Mouse (Mus musculus): ENCODE measurements at regions not wholly inside any gene's neighbourhood (a gene's known extent, or its start where the extent isn't known, plus 50 kb on each side); places are given as distances from the start of the nearest gene placed in this dataset.

DNA sequence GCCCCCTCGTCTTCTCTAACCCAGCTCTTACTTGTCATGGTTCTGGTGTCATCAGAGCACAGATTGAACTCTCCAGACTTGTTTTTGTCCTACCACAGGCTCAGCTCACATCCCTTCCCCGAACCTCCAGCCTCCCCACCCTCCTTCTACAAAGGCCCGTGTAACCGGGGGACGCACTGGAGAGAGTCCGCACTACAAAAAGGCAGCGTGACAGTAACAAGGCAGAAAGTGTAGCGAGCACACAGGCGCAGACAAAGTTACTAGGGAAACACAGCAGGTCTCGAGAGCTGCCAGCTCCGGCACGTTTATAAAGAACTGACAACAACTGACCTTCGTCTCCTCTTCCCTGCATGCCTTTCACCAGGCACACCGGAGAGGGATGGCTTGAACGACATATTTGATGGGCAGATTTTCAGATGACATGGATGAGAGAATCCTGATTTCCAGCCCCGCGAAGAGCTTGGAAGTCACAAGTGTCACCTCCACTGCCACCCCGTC, 260.2 kb upstream of the Zfp64 start:
- H3K27me3 ChIP-seq (replicated peaks) = no peaks in the 10 kb centered on the region
- in situ Hi-C loops (cut with MboI; ENCODE audit: low pct_ligation_motif_present, low pct_unique_long_range_greater_than_20kb, low sequenced_read_pairs) = no loop called here
- H3K4me3 ChIP-seq (replicated peaks in 1 of 3; ENCODE audit: low read depth in 2 of 3, low read length in 2 of 3, poor library complexity in 1 of 3) = no peak overlapping the region
- no peak overlapping the region for H3K27ac ChIP-seq (ENCODE audit: insufficient read depth, low read depth)
- H3K4me2 ChIP-seq (ENCODE audit: insufficient read depth, low read depth, poor library complexity, severe bottlenecking) = no peak overlapping the region
- peaks cover 79% of the 10 kb centered on the region for H3K9me3 ChIP-seq (replicated peaks; ENCODE audit: low read length)
- H3K36me3 ChIP-seq (replicated peaks in 1 of 2; ENCODE audit: control insufficient read depth in 1 of 2, insufficient read depth in 1 of 2, low read length in 1 of 2) = no peaks in the 10 kb centered on the region
- DNase-seq (ENCODE audit: extremely low read depth) = no peak
- TF ChIP-seq POLR2AphosphoS2 (IDR thresholded peaks at IDR 0.05; ENCODE audit: low read depth, low read length) (no peak), JUN (IDR thresholded peaks at IDR 0.05; ENCODE audit: insufficient read depth, low read depth, low read length) (no peak), NELFE (IDR thresholded peaks at IDR 0.05; ENCODE audit: low read depth, low read length) (no peak), UBTF (IDR thresholded peaks at IDR 0.05; ENCODE audit: low read depth, low read length) (no peak), ZC3H11A (IDR thresholded peaks at IDR 0.05; ENCODE audit: low read depth, low read length) (no peak), ZNF384 (IDR thresholded peaks at IDR 0.05; ENCODE audit: low read depth, low read length) (no peak), PAX5 (IDR thresholded peaks at IDR 0.05; ENCODE audit: low read length) (no peak), TCF12 (IDR thresholded peaks at IDR 0.05; ENCODE audit: low read depth, low read length) (no peak), MEF2A (IDR thresholded peaks at IDR 0.05; ENCODE audit: borderline replicate concordance, low read depth, low read length) (no peak)
- no peaks in the 10 kb centered on the region for H3K4me1 ChIP-seq (ENCODE audit: control insufficient read depth in 1 of 2, insufficient read depth in 2 of 2)
- dilution Hi-C loops (cut with MboI; ENCODE audit: extremely low pct_ligation_motif_present, extremely low pct_unique_long_range_greater_than_20kb, low sequenced_read_pairs) = no loop called here
- H3K9ac ChIP-seq (ENCODE audit: insufficient read depth, low read depth) = no peak overlapping the region
- no peaks in the 10 kb centered on the region for H3K79me2 ChIP-seq (replicated peaks; ENCODE audit: control insufficient read depth, extremely low read depth, insufficient read depth, poor library complexity, severe bottlenecking)

DNA sequence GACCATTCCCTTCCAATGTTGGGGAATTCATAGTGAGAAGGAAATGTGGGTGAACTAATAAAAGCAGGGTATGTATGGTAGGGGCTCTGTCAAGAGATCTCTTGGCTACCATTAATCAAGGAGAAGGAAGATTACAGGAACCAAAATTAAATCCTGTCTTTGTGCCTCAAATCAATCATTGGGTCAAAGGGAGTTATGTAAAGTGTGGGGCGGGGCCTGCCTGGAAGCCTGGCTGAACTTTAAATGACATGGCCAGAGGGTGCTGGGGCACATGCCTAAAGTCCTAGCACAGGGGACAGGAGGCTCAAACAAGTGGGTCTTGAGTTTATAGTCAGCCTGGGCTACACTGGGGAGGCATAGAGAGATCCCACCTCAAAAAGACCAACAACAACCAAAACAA, 259.0 kb upstream of the Zfp64 start:
- in situ Hi-C loops (cut with MboI; ENCODE audit: low pct_ligation_motif_present, low pct_unique_long_range_greater_than_20kb, low sequenced_read_pairs) (no loop called here), dilution Hi-C loops (cut with MboI; ENCODE audit: extremely low pct_ligation_motif_present, extremely low pct_unique_long_range_greater_than_20kb, low sequenced_read_pairs) (no loop called here)
- no peaks in the 10 kb centered on the region for H3K4me1 ChIP-seq (ENCODE audit: control insufficient read depth in 1 of 2, insufficient read depth in 2 of 2)
- no peak for DNase-seq (ENCODE audit: extremely low read depth)
- peaks cover 75% of the 10 kb centered on the region for H3K9me3 ChIP-seq (replicated peaks; ENCODE audit: low read length)
- no peaks in the 10 kb centered on the region for H3K36me3 ChIP-seq (replicated peaks in 1 of 2; ENCODE audit: control insufficient read depth in 1 of 2, insufficient read depth in 1 of 2, low read length in 1 of 2)
- no peak overlapping the region for H3K9ac ChIP-seq (ENCODE audit: insufficient read depth, low read depth)
- H3K27ac ChIP-seq (ENCODE audit: insufficient read depth, low read depth) = no peak overlapping the region
- TF ChIP-seq SIN3A (IDR thresholded peaks at IDR 0.05; ENCODE audit: low read length) (no peak), EP300 (IDR thresholded peaks at IDR 0.05; ENCODE audit: low read length) (no peak), USF2 (conservative IDR thresholded peaks at IDR 0.05; ENCODE audit: low read depth, low read length) (no peak), CTCF (conservative IDR thresholded peaks at IDR 0.05 in 1 of 2, IDR thresholded peaks at IDR 0.05 in 1 of 2; ENCODE audit: low read depth in 2 of 2, low read length in 2 of 2) (no peak), JUND (conservative IDR thresholded peaks at IDR 0.05; ENCODE audit: low read depth, low read length) (no peak), ZC3H11A (IDR thresholded peaks at IDR 0.05; ENCODE audit: low read depth, low read length) (no peak), ZNF384 (IDR thresholded peaks at IDR 0.05; ENCODE audit: low read depth, low read length) (no peak)
- H3K79me2 ChIP-seq (replicated peaks; ENCODE audit: control insufficient read depth, extremely low read depth, insufficient read depth, poor library complexity, severe bottlenecking) = no peaks in the 10 kb centered on the region
- H3K27me3 ChIP-seq (replicated peaks) = no peaks in the 10 kb centered on the region
- H3K4me2 ChIP-seq (ENCODE audit: insufficient read depth, low read depth, poor library complexity, severe bottlenecking) = no peak overlapping the region
- H3K4me3 ChIP-seq (replicated peaks in 1 of 3; ENCODE audit: low read depth in 2 of 3, low read length in 2 of 3, poor library complexity in 1 of 3) = no peak overlapping the region

DNA sequence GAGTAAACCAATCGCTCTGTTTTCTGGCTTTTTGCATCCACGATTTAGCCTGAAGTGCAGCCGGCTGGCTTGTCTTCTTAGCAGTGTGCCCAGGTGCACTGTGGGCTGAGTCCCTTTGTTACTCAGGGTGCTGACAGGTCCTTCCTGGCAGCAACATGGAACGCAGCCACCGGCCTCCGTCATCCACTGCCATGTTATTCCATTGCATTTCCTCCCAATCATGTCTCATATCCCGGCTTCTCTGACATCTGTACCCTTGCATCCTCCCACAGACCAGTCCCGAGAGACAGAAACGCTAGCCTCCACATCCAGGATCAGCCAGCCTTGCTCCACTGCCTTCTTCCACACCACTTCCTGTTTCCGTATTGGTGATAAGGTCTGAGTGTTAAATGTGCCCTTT, 257.9 kb upstream of the Zfp64 start:
- H3K4me1 ChIP-seq (ENCODE audit: control insufficient read depth in 1 of 2, insufficient read depth in 2 of 2) = no peaks in the 10 kb centered on the region
- TF ChIP-seq ZMIZ1 (IDR thresholded peaks at IDR 0.05; ENCODE audit: low read depth, low read length) = no peak
- no peak for TF ChIP-seq JUN (IDR thresholded peaks at IDR 0.05; ENCODE audit: insufficient read depth, low read depth, low read length)
- TF ChIP-seq CHD1 (IDR thresholded peaks at IDR 0.05; ENCODE audit: low read depth, low read length) = no peak
- no peak for TF ChIP-seq RAD21 (IDR thresholded peaks at IDR 0.05; ENCODE audit: low read depth, low read length)
- no peak for TF ChIP-seq ELF1 (IDR thresholded peaks at IDR 0.05; ENCODE audit: low read depth, low read length)
- TF ChIP-seq RCOR1 (conservative IDR thresholded peaks at IDR 0.05; ENCODE audit: low read depth, low read length) = no peak
- no peak for TF ChIP-seq POLR2AphosphoS2 (IDR thresholded peaks at IDR 0.05; ENCODE audit: low read depth, low read length)
- TF ChIP-seq EP300 (IDR thresholded peaks at IDR 0.05; ENCODE audit: low read length) = no peak
- no peak for TF ChIP-seq UBTF (IDR thresholded peaks at IDR 0.05; ENCODE audit: low read depth, low read length)
- no peak for TF ChIP-seq SIN3A (IDR thresholded peaks at IDR 0.05; ENCODE audit: low read length)
- TF ChIP-seq GABPA (IDR thresholded peaks at IDR 0.05; ENCODE audit: insufficient replicate concordance, low read depth, low read length) = no peak
- TF ChIP-seq JUND (conservative IDR thresholded peaks at IDR 0.05; ENCODE audit: low read depth, low read length) = no peak
- TF ChIP-seq NELFE (IDR thresholded peaks at IDR 0.05; ENCODE audit: low read depth, low read length) = no peak
- H3K9ac ChIP-seq (ENCODE audit: insufficient read depth, low read depth) = no peak overlapping the region
- no peaks in the 10 kb centered on the region for H3K36me3 ChIP-seq (replicated peaks in 1 of 2; ENCODE audit: control insufficient read depth in 1 of 2, insufficient read depth in 1 of 2, low read length in 1 of 2)
- no peak for DNase-seq (ENCODE audit: extremely low read depth)
- no peaks in the 10 kb centered on the region for H3K79me2 ChIP-seq (replicated peaks; ENCODE audit: control insufficient read depth, extremely low read depth, insufficient read depth, poor library complexity, severe bottlenecking)
- H3K27ac ChIP-seq (ENCODE audit: insufficient read depth, low read depth) = no peak overlapping the region
- peaks cover 70% of the 10 kb centered on the region for H3K9me3 ChIP-seq (replicated peaks; ENCODE audit: low read length)
- in situ Hi-C loops (cut with MboI; ENCODE audit: low pct_ligation_motif_present, low pct_unique_long_range_greater_than_20kb, low sequenced_read_pairs) = no loop called here
- dilution Hi-C loops (cut with MboI; ENCODE audit: extremely low pct_ligation_motif_present, extremely low pct_unique_long_range_greater_than_20kb, low sequenced_read_pairs) = no loop called here
- H3K4me3 ChIP-seq (replicated peaks in 1 of 3; ENCODE audit: low read depth in 2 of 3, low read length in 2 of 3, poor library complexity in 1 of 3) = no peak overlapping the region
- no peaks in the 10 kb centered on the region for H3K27me3 ChIP-seq (replicated peaks)
- H3K4me2 ChIP-seq (ENCODE audit: insufficient read depth, low read depth, poor library complexity, severe bottlenecking) = no peak overlapping the region

All from CH12.LX (cell line).